Mouse (Mus musculus) hindbrain, embryonic 15.5 days (tissue): ENCODE measurements around the gene Olfr640. TPM values are rescaled to one million over a fixed set of nuclear protein-coding genes. Genes with fewer than 3 reads are reported as not detected.

Experiments used
- ATAC-seq: fragments of 200-750 bp; cut with Nextera tagmentation; 2 replicates; pipeline ENCODE4 v1.8.0; 2017; ENCODE audit warnings: low read depth, moderate number of reproducible peaks, moderate TSS enrichment; ENCODE audit not compliant: low FRiP score
- H3K27ac ChIP-seq: fragments of 300-500 bp; sonication (generic); replicated peaks from 2 replicates; pipeline ENCODE4 v1.5.1; 2015; ENCODE audit warnings: mild to moderate bottlenecking, inconsistent platforms
- H3K27me3 ChIP-seq: fragments of 300-500 bp; sonication (generic); 2 replicates; pipeline ENCODE4 v1.6.1; 2015; ENCODE audit warnings: control low read depth, inconsistent platforms
- H3K36me3 ChIP-seq: fragments of 300-500 bp; sonication (generic); 2 replicates; pipeline ENCODE4 v1.6.1; 2015; ENCODE audit warnings: control low read depth, inconsistent platforms
- H3K4me1 ChIP-seq: fragments of 300-500 bp; sonication (generic); replicated peaks from 2 replicates; pipeline ENCODE4 v1.6.1; 2015; ENCODE audit warnings: control low read depth, inconsistent platforms
- H3K4me2 ChIP-seq: fragments of 300-500 bp; sonication (generic); 2 replicates; pipeline ENCODE4 v1.6.1; 2015; ENCODE audit warnings: moderate library complexity, mild to moderate bottlenecking, inconsistent platforms
- H3K4me3 ChIP-seq: fragments of 300-500 bp; sonication (generic); 2 replicates; pipeline ENCODE4 v1.5.1; 2015; ENCODE audit warnings: mild to moderate bottlenecking, inconsistent platforms
- H3K9ac ChIP-seq: fragments of 300-500 bp; sonication (generic); 2 replicates; pipeline ENCODE4 v1.6.1; 2015; ENCODE audit warnings: inconsistent platforms
- H3K9me3 ChIP-seq: fragments of 300-500 bp; sonication (generic); 2 replicates; pipeline ENCODE4 v1.6.1; 2016; ENCODE audit warnings: control low read depth, inconsistent platforms
- WGBS: fragments of 180-500 bp; shearing (Covaris S2); methylation state at CpG from one replicate; pipeline ENCODE4 v1.1.7; 2015; 5-methylcytosine and 5-hydroxymethylcytosine counted together
- polyA plus RNA-seq: library from polyadenylated mRNA; unstranded; fragments of >200 nt; fragmentation: Nextera tagmentation; extraction: Ambion mirVana; gene quantifications from 2 replicates; pipeline ENCODE4 v1.2.1, GENCODE M21; 2015

Olfr640 gene
- not detected in 2 replicates for polyA plus RNA-seq

DNA sequence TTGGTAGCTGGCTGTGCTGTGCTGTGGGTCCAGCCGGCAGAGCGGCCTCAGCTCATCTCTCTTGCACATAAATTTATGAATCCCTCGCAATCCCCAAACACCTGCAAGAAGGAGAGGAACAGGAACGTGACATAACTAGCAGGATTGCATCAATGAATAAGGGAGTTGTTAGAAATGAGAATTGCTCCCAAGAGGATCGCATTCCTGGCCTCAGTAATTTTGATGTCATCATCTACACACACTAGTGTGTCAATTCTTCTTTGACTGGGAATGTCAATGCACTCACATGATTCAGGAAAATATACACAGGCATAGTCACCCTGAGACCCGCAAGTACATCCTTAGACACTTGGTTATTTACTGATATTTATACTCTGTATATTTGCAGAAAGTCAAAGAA is at the start of gene Olfr640:
TSS of gene Olfr640 (minus strand) at position 101 of the 400 bp plus-strand sequence.
- ATAC-seq = no peak
- Histone ChIP-seq H3K27ac (no peak within 1 kb of the TSS), H3K9ac (no peak within 1 kb of the TSS), H3K4me2 (no peak within 1 kb of the TSS), H3K36me3 (no peaks in the 10 kb centered on the region), H3K4me1 (no peaks in the 10 kb centered on the region), H3K9me3 (no peaks in the 10 kb centered on the region), H3K4me3 (no peak within 1 kb of the TSS), H3K27me3 (no peaks in the 10 kb centered on the region)
- WGBS = 79% methylated on average over 6 of the region's 6 CpGs

DNA sequence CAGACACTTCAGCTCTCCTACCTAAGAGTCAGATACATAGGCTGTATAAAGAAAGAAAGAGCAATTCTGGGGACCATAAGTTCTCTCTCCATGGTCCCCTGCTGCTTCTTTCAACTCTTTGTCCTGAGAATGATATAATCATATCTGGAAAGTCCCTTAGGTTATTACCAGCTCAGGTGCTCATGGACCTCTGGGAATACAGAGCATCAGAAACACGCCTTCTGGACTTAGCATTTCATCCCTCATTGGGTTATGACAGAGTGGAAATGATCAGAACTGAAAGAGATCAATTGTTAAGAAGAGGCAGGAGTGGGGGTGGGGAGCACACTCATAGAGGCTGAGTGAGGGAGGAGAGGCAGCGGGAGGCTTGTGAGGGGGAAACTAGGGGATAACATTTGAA is 46.4 kb upstream of the Olfr640 start, which contains the start of gene Olfr644:
TSS of gene Olfr644 (minus strand) at position 101 of the 400 bp plus-strand sequence.
- Histone ChIP-seq H3K9ac (no peak within 1 kb of the TSS), H3K4me2 (no peak within 1 kb of the TSS), H3K4me1 (no peaks in the 10 kb centered on the region), H3K4me3 (no peak within 1 kb of the TSS), H3K36me3 (no peaks in the 10 kb centered on the region), H3K27me3 (no peaks in the 10 kb centered on the region), H3K27ac (no peak within 1 kb of the TSS), H3K9me3 (0 out of 2 replicates have a peak, but pooled peaks cover 4% of the 10 kb centered on the region)
- no peak for ATAC-seq
- WGBS = 74% methylated on average over 2 of the region's 2 CpGs

DNA sequence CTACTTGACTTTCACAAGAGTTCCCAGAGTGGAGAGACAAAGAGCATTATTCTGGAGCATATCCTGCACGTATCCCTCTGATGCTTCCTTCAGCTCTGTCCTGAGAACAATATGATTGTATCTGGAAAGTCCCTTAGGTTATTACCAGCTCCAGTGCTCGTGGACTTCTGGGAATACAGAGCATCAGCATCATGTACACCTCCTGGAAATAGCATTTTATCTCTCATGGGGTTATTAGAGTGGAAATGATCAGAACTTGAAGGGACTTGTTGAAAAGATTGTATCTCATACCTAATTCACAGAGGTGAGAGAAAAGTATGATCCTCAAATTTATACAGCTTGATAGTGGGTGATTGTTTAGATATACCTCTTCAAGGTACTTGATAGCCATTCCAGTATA is 36.0 kb upstream of the Olfr640 start, which contains the start of gene 4930516K23Rik:
TSS of gene 4930516K23Rik (minus strand) at position 101 of the 400 bp plus-strand sequence.
- Histone ChIP-seq H3K9me3 (no peaks in the 10 kb centered on the region), H3K27ac (no peak within 1 kb of the TSS), H3K4me2 (no peak within 1 kb of the TSS), H3K36me3 (no peaks in the 10 kb centered on the region), H3K4me3 (no peak within 1 kb of the TSS), H3K4me1 (no peaks in the 10 kb centered on the region), H3K9ac (no peak within 1 kb of the TSS), H3K27me3 (no peaks in the 10 kb centered on the region)
- ATAC-seq = no peak
- WGBS = 51% methylated on average over 2 of the region's 2 CpGs

- 95% methylated on average over 1 of the region's 1 CpGs for WGBS
- no peak overlapping the region for H3K4me3 ChIP-seq
- H3K27ac ChIP-seq = no peak overlapping the region
- H3K36me3 ChIP-seq = no peaks in the 10 kb centered on the region
- no peak overlapping the region for H3K4me2 ChIP-seq
- no peak overlapping the region for H3K9ac ChIP-seq
- H3K4me1 ChIP-seq = no peaks in the 10 kb centered on the region
- no peaks in the 10 kb centered on the region for H3K27me3 ChIP-seq
- H3K9me3 ChIP-seq = no peaks in the 10 kb centered on the region
- no peak for ATAC-seq
Observed at GRCm38 (mm10) chr7:104059215-104059614, 33.8 kb upstream of the Olfr640 start.

DNA sequence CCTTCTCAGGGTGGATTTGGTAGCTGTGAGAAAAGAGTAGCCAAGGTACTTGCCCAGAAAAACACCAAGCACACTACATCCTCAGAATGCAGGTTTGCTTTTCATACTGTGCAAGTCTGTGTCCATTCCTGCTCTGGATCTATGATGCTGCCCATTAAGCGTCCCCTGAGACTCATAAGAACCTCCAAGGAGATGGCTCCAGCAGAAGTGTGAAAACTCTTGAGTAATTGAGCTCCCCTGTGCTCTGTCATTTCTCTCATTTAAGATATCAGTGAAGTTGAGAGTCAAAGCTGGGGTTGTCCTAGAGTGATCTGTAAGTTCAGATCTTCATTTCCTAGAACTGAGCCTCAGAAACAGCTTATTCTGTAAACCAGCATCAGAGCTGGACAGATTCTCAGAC is 27.2 kb upstream of the Olfr640 start, which contains the start of gene Olfr642:
TSS of gene Olfr642 (minus strand) at position 101 of the 400 bp plus-strand sequence.
- no peak within 1 kb of the TSS for H3K4me3 ChIP-seq
- no peaks in the 10 kb centered on the region for H3K36me3 ChIP-seq
- no peak within 1 kb of the TSS for H3K4me2 ChIP-seq
- ATAC-seq = no peak
- H3K9me3 ChIP-seq = no peaks in the 10 kb centered on the region
- H3K27me3 ChIP-seq = no peaks in the 10 kb centered on the region
- no peak within 1 kb of the TSS for H3K9ac ChIP-seq
- no peak within 1 kb of the TSS for H3K27ac ChIP-seq
- WGBS = 86% methylated on average over 1 of the region's 1 CpGs
- H3K4me1 ChIP-seq = no peaks in the 10 kb centered on the region

DNA sequence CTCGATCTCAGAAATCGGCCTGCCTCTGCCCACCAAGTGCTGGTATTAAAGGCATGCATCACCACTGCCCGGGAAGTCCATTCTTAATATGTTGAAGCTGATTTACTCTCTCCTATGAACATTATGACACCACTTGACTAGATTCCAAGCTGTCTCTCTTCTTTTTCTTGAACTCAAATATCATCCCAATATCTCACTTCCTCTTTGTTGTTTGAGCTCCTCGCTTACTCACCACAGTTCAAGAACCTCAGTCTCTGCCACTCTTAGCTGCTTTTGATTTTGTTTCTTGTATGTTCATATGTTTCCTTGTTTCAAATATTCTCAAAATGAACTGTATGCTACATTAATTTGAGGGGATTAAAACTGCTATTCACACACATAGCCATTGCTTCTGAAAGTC is 25.4 kb upstream of the Olfr640 start:
- WGBS = 90% methylated on average over 4 of the region's 4 CpGs
- ATAC-seq = no peak

DNA sequence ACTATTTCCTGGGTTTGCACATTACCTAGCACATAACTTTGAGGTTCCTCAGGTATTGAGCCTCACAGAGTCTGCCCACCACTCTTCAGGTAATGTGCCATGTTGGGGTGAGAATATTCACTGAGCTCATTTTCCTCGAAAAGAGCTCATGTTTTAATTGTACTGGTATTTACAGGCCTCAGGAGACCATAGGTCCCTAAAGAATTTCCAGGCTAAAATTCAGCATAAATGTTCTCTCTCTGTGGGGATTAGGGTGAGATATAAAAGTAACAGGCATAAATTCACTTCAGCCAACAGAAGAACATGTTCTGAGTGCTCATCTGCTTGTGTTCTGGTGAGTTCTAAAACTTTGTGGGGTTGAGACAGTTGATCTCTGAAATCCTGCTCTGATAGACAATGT is 9.8 kb upstream of the Olfr640 start, which contains the start of gene Olfr641:
TSS of gene Olfr641 (plus strand) at position 301 of the 400 bp plus-strand sequence.
- Histone ChIP-seq H3K27me3 (no peaks in the 10 kb centered on the region), H3K36me3 (no peaks in the 10 kb centered on the region), H3K4me2 (no peak within 1 kb of the TSS), H3K4me1 (no peaks in the 10 kb centered on the region), H3K9ac (no peak within 1 kb of the TSS), H3K27ac (no peak within 1 kb of the TSS), H3K4me3 (no peak within 1 kb of the TSS), H3K9me3 (no peaks in the 10 kb centered on the region)
- ATAC-seq = no peak
- WGBS = 80% methylated on average over 1 of the region's 1 CpGs

More for the DNA sequence above, 25.4 kb upstream of the Olfr640 start:
- H3K4me2 ChIP-seq = no peak overlapping the region
- H3K9ac ChIP-seq = no peak overlapping the region
- no peaks in the 10 kb centered on the region for H3K36me3 ChIP-seq
- no peaks in the 10 kb centered on the region for H3K4me1 ChIP-seq
- H3K9me3 ChIP-seq = no peaks in the 10 kb centered on the region
- no peak overlapping the region for H3K27ac ChIP-seq
- H3K27me3 ChIP-seq = no peaks in the 10 kb centered on the region
- no peak overlapping the region for H3K4me3 ChIP-seq

- Histone ChIP-seq H3K36me3 (no peaks in the 10 kb centered on the region), H3K27me3 (no peaks in the 10 kb centered on the region), H3K9me3 (no peaks in the 10 kb centered on the region), H3K9ac (no peak overlapping the region), H3K4me2 (no peak overlapping the region), H3K4me1 (no peaks in the 10 kb centered on the region), H3K27ac (no peak overlapping the region), H3K4me3 (no peak overlapping the region)
- ATAC-seq = no peak
- 81% methylated on average over 3 of the region's 3 CpGs for WGBS
Observed at GRCm38 (mm10) chr7:104026978-104027377, 1.6 kb upstream of the Olfr640 start.

- Histone ChIP-seq H3K36me3 (no peaks in the 10 kb centered on the region), H3K4me2 (no peak overlapping the region), H3K27ac (no peak overlapping the region), H3K27me3 (no peaks in the 10 kb centered on the region), H3K4me1 (no peaks in the 10 kb centered on the region), H3K9ac (no peak overlapping the region), H3K9me3 (no peaks in the 10 kb centered on the region), H3K4me3 (no peak overlapping the region)
- no peak for ATAC-seq
- WGBS = 94% methylated on average over 6 of the region's 6 CpGs
Observed at GRCm38 (mm10) chr7:104021651-104022050, 3.7 kb downstream of the Olfr640 start.

DNA sequence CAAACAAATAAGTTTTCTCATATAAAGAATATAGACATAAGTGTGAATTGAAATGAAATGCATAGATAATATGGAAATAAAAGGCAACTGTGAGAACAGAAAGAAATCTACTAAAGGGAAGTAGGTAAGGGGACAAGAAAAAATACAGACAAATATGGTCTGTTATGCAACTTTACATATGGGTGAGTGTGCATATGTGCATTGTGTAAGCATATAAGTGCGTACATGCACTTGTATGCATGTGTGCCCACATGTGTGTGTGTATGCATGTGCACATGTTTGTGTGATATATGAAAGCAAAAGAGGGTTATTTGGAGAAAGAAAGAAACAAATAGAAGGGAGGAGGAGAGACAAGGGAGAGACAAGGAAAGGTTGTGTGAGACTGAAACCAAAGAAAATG is 6.4 kb downstream of the Olfr640 start:
- H3K4me1 ChIP-seq = no peaks in the 10 kb centered on the region
- H3K9me3 ChIP-seq = no peaks in the 10 kb centered on the region
- ATAC-seq = no peak
- H3K9ac ChIP-seq = no peak overlapping the region
- 91% methylated on average over 1 of the region's 1 CpGs for WGBS
- no peak overlapping the region for H3K4me2 ChIP-seq
- no peaks in the 10 kb centered on the region for H3K27me3 ChIP-seq
- H3K27ac ChIP-seq = no peak overlapping the region
- H3K4me3 ChIP-seq = no peak overlapping the region
- H3K36me3 ChIP-seq = no peaks in the 10 kb centered on the region

DNA sequence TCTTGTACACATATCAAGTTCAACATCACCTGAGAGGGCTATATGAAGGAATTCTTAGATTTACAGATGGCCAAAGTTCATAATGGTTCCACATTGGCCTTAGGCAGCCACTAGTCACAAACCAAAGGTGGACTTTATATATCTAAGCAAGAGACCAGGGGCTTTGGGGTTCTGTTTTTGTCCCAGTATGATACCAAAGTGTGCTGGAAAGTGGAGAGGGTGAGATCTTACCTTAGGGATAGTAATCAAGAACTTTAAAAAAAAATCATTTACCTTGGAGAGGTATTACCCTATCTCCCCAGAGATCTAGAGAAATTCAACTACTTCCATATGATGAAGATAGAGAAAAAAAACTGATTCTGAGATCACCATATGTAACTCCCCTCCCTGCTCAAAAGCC is 8.2 kb downstream of the Olfr640 start, which contains the start of gene Olfr639:
TSS of gene Olfr639 (minus strand) at position 101 of the 400 bp plus-strand sequence.
- no peaks in the 10 kb centered on the region for H3K4me1 ChIP-seq
- no peak within 1 kb of the TSS for H3K4me3 ChIP-seq
- H3K36me3 ChIP-seq = no peaks in the 10 kb centered on the region
- no peaks in the 10 kb centered on the region for H3K9me3 ChIP-seq
- no peaks in the 10 kb centered on the region for H3K27me3 ChIP-seq
- no peak within 1 kb of the TSS for H3K9ac ChIP-seq
- no peak within 1 kb of the TSS for H3K27ac ChIP-seq
- no peak within 1 kb of the TSS for H3K4me2 ChIP-seq
- ATAC-seq = no peak

DNA sequence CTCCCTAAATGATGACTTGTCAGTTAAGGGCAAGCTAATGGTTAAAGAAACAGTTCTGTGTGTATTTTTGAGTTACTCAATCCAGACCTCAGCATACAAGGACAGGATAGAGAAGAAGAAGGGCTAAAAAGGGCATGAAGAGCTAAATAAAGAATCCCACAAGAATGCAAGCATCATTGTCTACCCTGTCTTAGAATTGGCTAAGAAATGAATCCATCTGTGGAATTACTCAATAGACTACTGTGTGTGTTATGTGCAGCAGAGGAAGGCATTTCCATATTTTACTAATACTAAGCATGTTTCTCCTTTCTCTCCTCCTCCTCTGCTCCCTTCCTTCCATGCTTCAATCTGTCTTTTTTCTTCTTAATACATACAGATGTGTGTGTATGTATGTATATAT is 26.2 kb downstream of the Olfr640 start:
- no peaks in the 10 kb centered on the region for H3K36me3 ChIP-seq
- H3K9me3 ChIP-seq = no peaks in the 10 kb centered on the region
- H3K27me3 ChIP-seq = no peaks in the 10 kb centered on the region
- no peak overlapping the region for H3K4me2 ChIP-seq
- no peaks in the 10 kb centered on the region for H3K4me1 ChIP-seq
- H3K4me3 ChIP-seq = no peak overlapping the region
- H3K27ac ChIP-seq = no peak overlapping the region
- H3K9ac ChIP-seq = no peak overlapping the region
- no peak for ATAC-seq

DNA sequence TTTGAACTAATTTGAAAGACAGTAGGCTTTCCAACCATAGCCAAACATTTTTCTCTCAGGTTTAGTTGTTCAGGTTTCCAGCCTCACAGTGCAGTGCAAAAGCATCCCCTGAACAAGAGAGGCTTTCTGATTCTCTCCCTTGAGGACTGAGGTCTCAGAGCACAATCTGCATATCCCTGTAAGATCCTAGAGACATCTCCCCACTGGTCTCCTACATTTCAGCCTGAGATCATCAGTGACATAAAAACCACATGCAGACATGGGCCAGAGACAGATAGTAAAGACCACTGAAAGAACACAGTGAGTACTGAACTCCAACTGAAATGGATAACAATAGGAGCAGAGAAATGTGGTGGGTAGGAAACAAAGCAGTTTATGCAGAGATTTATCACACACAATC is 26.9 kb downstream of the Olfr640 start, which contains the start of gene Olfr638:
TSS of gene Olfr638 (plus strand) at position 301 of the 400 bp plus-strand sequence.
- Histone ChIP-seq H3K36me3 (no peaks in the 10 kb centered on the region), H3K4me1 (no peaks in the 10 kb centered on the region), H3K4me2 (no peak within 1 kb of the TSS), H3K27ac (no peak within 1 kb of the TSS), H3K4me3 (no peak within 1 kb of the TSS), H3K9me3 (no peaks in the 10 kb centered on the region), H3K9ac (no peak within 1 kb of the TSS), H3K27me3 (no peaks in the 10 kb centered on the region)
- no peak for ATAC-seq
